Mouse (Mus musculus): Measurements from ENCODE around the gene Smchd1. TPM values are rescaled to one million over a fixed set of nuclear protein-coding genes. Genes with fewer than 3 reads are reported as not detected.
"Not testable (repeated sequence)": the region's sequence is repeated elsewhere in the genome, so short reads cannot be mapped to it uniquely, and the experiment has no call there.

The Smchd1 gene
- polyA plus RNA-seq, 1 experiment: 23.7 TPM

GRCm38 (mm10) chr17:71354205-71354604 is 120.9 kb downstream of the Smchd1 start:
- H3K4me1 ChIP-seq (ENCODE audit: control insufficient read depth, insufficient read depth, low read length): peaks cover 2% of the 10 kb centered on the region; the same call in 1 of the 2 replicates
- TF ChIP-seq CTCF (IDR thresholded peaks at IDR 0.05; ENCODE audit: extremely low read depth, insufficient read depth, low read length) (no peak), POLR2A (IDR thresholded peaks at IDR 0.05; ENCODE audit: extremely low read depth, insufficient read depth, low read length) (no peak)

GRCm38 (mm10) chr17:71348188-71348587 is 127.0 kb downstream of the Smchd1 start:
- peaks cover 2% of the 10 kb centered on the region; the same call in 1 of the 2 replicates for H3K4me1 ChIP-seq (ENCODE audit: control insufficient read depth, insufficient read depth, low read length)
- H3K27ac ChIP-seq (ENCODE audit: insufficient read depth, low read length): no peak overlapping the region
- TF ChIP-seq POLR2A (IDR thresholded peaks at IDR 0.05; ENCODE audit: extremely low read depth, insufficient read depth, low read length) (no peak), CTCF (IDR thresholded peaks at IDR 0.05; ENCODE audit: extremely low read depth, insufficient read depth, low read length) (no peak)
- no peak overlapping the region for H3K4me3 ChIP-seq (ENCODE audit: insufficient read depth, low read length)

More at GRCm38 (mm10) chr17:71354205-71354604, 120.9 kb downstream of the Smchd1 start:
- Histone ChIP-seq H3K27ac (ENCODE audit: insufficient read depth, low read length) (no peak overlapping the region), H3K4me3 (ENCODE audit: insufficient read depth, low read length) (no peak overlapping the region)

GRCm38 (mm10) chr17:71342006-71342405 is 133.1 kb downstream of the Smchd1 start:
- no peak for TF ChIP-seq POLR2A (IDR thresholded peaks at IDR 0.05; ENCODE audit: extremely low read depth, insufficient read depth, low read length)
- Histone ChIP-seq H3K27ac (ENCODE audit: insufficient read depth, low read length) (no peak overlapping the region), H3K4me1 (ENCODE audit: control insufficient read depth, insufficient read depth, low read length) (no peaks in the 10 kb centered on the region), H3K4me3 (ENCODE audit: insufficient read depth, low read length) (no peak overlapping the region)

GRCm38 (mm10) chr17:71338627-71339026 is 136.5 kb downstream of the Smchd1 start:
- no peaks in the 10 kb centered on the region for H3K4me1 ChIP-seq (ENCODE audit: control insufficient read depth, insufficient read depth, low read length)
- no peak overlapping the region for H3K27ac ChIP-seq (ENCODE audit: insufficient read depth, low read length)
- H3K4me3 ChIP-seq (ENCODE audit: insufficient read depth, low read length): no peak overlapping the region
- TF ChIP-seq CTCF (IDR thresholded peaks at IDR 0.05; ENCODE audit: extremely low read depth, insufficient read depth, low read length) (no peak), POLR2A (IDR thresholded peaks at IDR 0.05; ENCODE audit: extremely low read depth, insufficient read depth, low read length) (no peak)

GRCm38 (mm10) chr17:71337546-71337945 is 137.6 kb downstream of the Smchd1 start:
- TF ChIP-seq CTCF (IDR thresholded peaks at IDR 0.05; ENCODE audit: extremely low read depth, insufficient read depth, low read length) (no peak), POLR2A (IDR thresholded peaks at IDR 0.05; ENCODE audit: extremely low read depth, insufficient read depth, low read length) (no peak)
- no peak overlapping the region for H3K4me3 ChIP-seq (ENCODE audit: insufficient read depth, low read length)
- no peaks in the 10 kb centered on the region for H3K4me1 ChIP-seq (ENCODE audit: control insufficient read depth, insufficient read depth, low read length)
- H3K27ac ChIP-seq (ENCODE audit: insufficient read depth, low read length): no peak overlapping the region

- TF ChIP-seq CTCF (IDR thresholded peaks at IDR 0.05; ENCODE audit: extremely low read depth, insufficient read depth, low read length) (no peak), POLR2A (IDR thresholded peaks at IDR 0.05; ENCODE audit: extremely low read depth, insufficient read depth, low read length) (no peak)
- H3K27ac ChIP-seq (ENCODE audit: insufficient read depth, low read length): no peak overlapping the region
- H3K4me3 ChIP-seq (ENCODE audit: insufficient read depth, low read length): no peak overlapping the region
- H3K4me1 ChIP-seq (ENCODE audit: control insufficient read depth, insufficient read depth, low read length): no peaks in the 10 kb centered on the region
Observed at GRCm38 (mm10) chr17:71336421-71336820, 138.7 kb downstream of the Smchd1 start.

- no peak overlapping the region for H3K27ac ChIP-seq (ENCODE audit: insufficient read depth, low read length)
- no peak overlapping the region for H3K4me3 ChIP-seq (ENCODE audit: insufficient read depth, low read length)
- H3K4me1 ChIP-seq (ENCODE audit: control insufficient read depth, insufficient read depth, low read length): no peaks in the 10 kb centered on the region
- TF ChIP-seq POLR2A (IDR thresholded peaks at IDR 0.05; ENCODE audit: extremely low read depth, insufficient read depth, low read length) (no peak), CTCF (IDR thresholded peaks at IDR 0.05; ENCODE audit: extremely low read depth, insufficient read depth, low read length) (no peak)
Observed at GRCm38 (mm10) chr17:71332298-71332697, 142.8 kb downstream of the Smchd1 start.

GRCm38 (mm10) chr17:71320731-71321130 is 154.4 kb downstream of the Smchd1 start:
- H3K4me1 ChIP-seq (ENCODE audit: control insufficient read depth, insufficient read depth, low read length); H3K27ac ChIP-seq (ENCODE audit: insufficient read depth, low read length); H3K4me3 ChIP-seq (ENCODE audit: insufficient read depth, low read length): not testable (repeated sequence)

- TF ChIP-seq CTCF (IDR thresholded peaks at IDR 0.05; ENCODE audit: extremely low read depth, insufficient read depth, low read length) (no peak), POLR2A (IDR thresholded peaks at IDR 0.05; ENCODE audit: extremely low read depth, insufficient read depth, low read length) (no peak)
- Histone ChIP-seq H3K4me1 (ENCODE audit: control insufficient read depth, insufficient read depth, low read length) (no peaks in the 10 kb centered on the region), H3K27ac (ENCODE audit: insufficient read depth, low read length) (no peak overlapping the region), H3K4me3 (ENCODE audit: insufficient read depth, low read length) (no peak overlapping the region)
Observed at GRCm38 (mm10) chr17:71319361-71319760, 155.8 kb downstream of the Smchd1 start.

- Histone ChIP-seq H3K27ac (ENCODE audit: insufficient read depth, low read length) (no peak overlapping the region), H3K4me1 (ENCODE audit: control insufficient read depth, insufficient read depth, low read length) (no peaks in the 10 kb centered on the region), H3K4me3 (ENCODE audit: insufficient read depth, low read length) (no peak overlapping the region)
- no peak for TF ChIP-seq POLR2A (IDR thresholded peaks at IDR 0.05; ENCODE audit: extremely low read depth, insufficient read depth, low read length)
- TF ChIP-seq CTCF (IDR thresholded peaks at IDR 0.05; ENCODE audit: extremely low read depth, insufficient read depth, low read length): no peak
Observed at GRCm38 (mm10) chr17:71317571-71317970, 157.6 kb downstream of the Smchd1 start.

GRCm38 (mm10) chr17:71314315-71314714 is 160.8 kb downstream of the Smchd1 start:
- TF ChIP-seq POLR2A (IDR thresholded peaks at IDR 0.05; ENCODE audit: extremely low read depth, insufficient read depth, low read length) (no peak), CTCF (IDR thresholded peaks at IDR 0.05; ENCODE audit: extremely low read depth, insufficient read depth, low read length) (no peak)
- Histone ChIP-seq H3K4me1 (ENCODE audit: control insufficient read depth, insufficient read depth, low read length) (no peaks in the 10 kb centered on the region), H3K27ac (ENCODE audit: insufficient read depth, low read length) (no peak overlapping the region), H3K4me3 (ENCODE audit: insufficient read depth, low read length) (no peak overlapping the region)
